Mouse (Mus musculus) heart, adult 2 months (tissue): ENCODE data around the gene Ubl4b. TPM values are rescaled to one million over a fixed set of nuclear protein-coding genes. Genes with fewer than 3 reads are reported as not detected.
A peak's percentile ranks its signal among the peaks of the same experiment; 100 is the strongest.

Experiments used
- DNase-seq, 2 experiments: peaks; one replicate each; pipeline ENCODE4 v3.0.0; 2021
- H3K27ac ChIP-seq: fragments of 200-600 bp; 2 replicates; pipeline ENCODE4 v1.8.1; 2022
- H3K27me3 ChIP-seq: fragments of 200-500 bp; 2 replicates; pipeline ENCODE4 v1.6.1; 2012; ENCODE audit warnings: mild to moderate bottlenecking, low read length, inconsistent platforms, mixed read lengths; ENCODE audit not compliant: control insufficient read depth, insufficient read depth
- H3K36me3 ChIP-seq: fragments of 200-500 bp; 2 replicates; pipeline ENCODE4 v1.6.1; 2012; ENCODE audit warnings: low read length, inconsistent platforms; ENCODE audit not compliant: control insufficient read depth, insufficient read depth
- H3K4me1 ChIP-seq: fragments of 200-500 bp; 2 replicates; pipeline ENCODE4 v1.6.1; 2011; ENCODE audit warnings: low read length; ENCODE audit not compliant: control insufficient read depth, insufficient read depth
- H3K4me3 ChIP-seq: fragments of 200-600 bp; 2 replicates; pipeline ENCODE4 v1.8.1; 2022
- H3K79me2 ChIP-seq: fragments of 200-500 bp; replicated peaks from 2 replicates; pipeline ENCODE4 v1.6.1; 2012; ENCODE audit warnings: mild to moderate bottlenecking, inconsistent platforms, low read length, moderate library complexity, mixed read lengths; ENCODE audit not compliant: control insufficient read depth, insufficient read depth
- H3K9ac ChIP-seq: fragments of 200-500 bp; 2 replicates; pipeline ENCODE4 v1.6.1; 2012; ENCODE audit warnings: low read depth, mild to moderate bottlenecking, control low read depth, inconsistent platforms, low read length, mixed read lengths
- CTCF ChIP-seq: fragments of 200-600 bp; IDR thresholded peaks from 2 replicates; pipeline ENCODE4 v1.8.1; 2022; ENCODE audit warnings: antibody characterized with exemption, mild to moderate bottlenecking, moderate library complexity
- EP300 ChIP-seq: fragments of 200-500 bp; IDR thresholded peaks from 2 replicates; pipeline ENCODE4 v1.6.1; 2011; ENCODE audit warnings: low read depth, low read length, control low read depth; ENCODE audit not compliant: insufficient read depth
- POLR2A ChIP-seq: fragments of 200-500 bp; IDR thresholded peaks from 2 replicates; pipeline ENCODE4 v1.6.1; 2011; ENCODE audit warnings: mild to moderate bottlenecking, low read depth, low read length, control low read depth; ENCODE audit not compliant: insufficient read depth
- WGBS: fragments of 180-500 bp; shearing (Covaris S2); methylation state at CpG from one replicate; pipeline ENCODE4 v1.1.7; 2018; 5-methylcytosine and 5-hydroxymethylcytosine counted together
- intact Hi-C: fragments of 180-260 bp; cut with DNase I; formaldehyde crosslinking; loops from one replicate; pipeline ENCODE4 v1.15.1; 2025
- polyA plus RNA-seq: library from polyadenylated mRNA; depleted of rRNA; stranded (reverse); fragments of >200 nt; gene quantifications from 2 replicates; pipeline ENCODE4 v1.2.3, GENCODE M21; 2012
- total RNA-seq, 2 experiments: library from RNA; stranded (reverse); gene quantifications; 2 replicates each; pipeline ENCODE4 v1.2.3; 2021

The Ubl4b gene
- total and polyA plus RNA-seq, 3 experiments: not detected

- Histone ChIP-seq H3K79me2 (no peaks in the 10 kb centered on the region), H3K36me3 (no peaks in the 10 kb centered on the region), H3K4me1 (no peaks in the 10 kb centered on the region), H3K27ac (no peak overlapping the region), H3K27me3 (peaks cover 16% of the 10 kb centered on the region), H3K9ac (no peak overlapping the region), H3K4me3 (no peak overlapping the region)
- TF ChIP-seq POLR2A (no peak), CTCF (no peak), EP300 (no peak)
- WGBS: 51% methylated on average over 1 of the region's 1 CpGs
- intact Hi-C loops: loop anchor here (2.0 kb wide), 1 partner anchor 13 kb away; no protein-coding TSS in a partner anchor
- no peak for DNase-seq
Observed at GRCm38 (mm10) chr3:107583893-107584292, 29.0 kb upstream of the Ubl4b start.

GRCm38 (mm10) chr3:107582875-107583767 is 28.2 kb upstream of the Ubl4b start:
- TF ChIP-seq POLR2A: no peak
- no peak for TF ChIP-seq CTCF
- no peaks in the 10 kb centered on the region for H3K36me3 ChIP-seq
- H3K27ac ChIP-seq: no peak overlapping the region
- no peaks in the 10 kb centered on the region for H3K79me2 ChIP-seq
- no peaks in the 10 kb centered on the region for H3K4me1 ChIP-seq
- H3K9ac ChIP-seq: no peak overlapping the region
- 4% methylated on average over 65 of the region's 65 CpGs for WGBS
- intact Hi-C loops: loop anchor here (2.0 kb wide), 1 partner anchor 14 kb away; no protein-coding TSS in a partner anchor
- peaks cover 16% of the 10 kb centered on the region for H3K27me3 ChIP-seq
- DNase-seq: peak; percentile 19 to 40
- peak overlapping the region; percentile 36 for H3K4me3 ChIP-seq

DNA sequence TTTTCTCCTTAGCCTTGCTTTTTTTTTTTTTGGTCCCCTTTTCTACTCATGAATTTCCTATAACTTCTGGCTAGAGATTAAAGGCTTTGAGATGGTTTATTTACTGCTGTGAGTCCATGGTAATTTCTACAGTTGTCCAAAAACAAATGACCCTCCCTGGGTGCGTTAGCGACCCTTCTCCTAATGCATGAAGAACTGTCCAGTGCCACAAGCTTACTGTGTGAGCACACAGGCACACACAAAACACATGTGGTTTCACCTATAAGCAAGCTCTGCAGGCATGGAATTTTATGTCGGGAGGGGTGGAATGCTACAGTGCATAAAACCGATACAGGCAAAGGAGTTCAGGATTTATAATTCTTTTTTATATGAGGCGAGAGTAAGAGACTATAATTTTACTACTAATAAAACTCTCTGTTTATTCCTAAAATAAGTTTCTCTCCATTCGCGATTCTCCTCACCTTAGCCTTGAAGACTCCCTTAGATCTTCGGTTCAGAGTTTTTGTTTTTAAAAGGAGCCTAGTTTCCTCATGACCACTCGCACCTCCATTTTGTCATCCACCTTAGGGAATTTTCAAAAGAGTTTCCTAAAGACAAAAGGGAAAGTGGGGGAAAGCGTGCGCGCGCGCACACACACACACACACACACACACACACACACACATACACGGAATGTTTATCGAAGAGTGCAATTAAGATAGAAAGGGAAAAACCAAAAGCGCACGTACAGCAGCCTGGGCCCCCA is 27.4 kb upstream of the Ubl4b start:
- Histone ChIP-seq H3K79me2 (no peaks in the 10 kb centered on the region), H3K4me3 (peak overlapping the region; percentile 36; the same call in 1 of the 2 replicates), H3K27ac (no peak overlapping the region), H3K27me3 (peaks cover 16% of the 10 kb centered on the region), H3K36me3 (no peaks in the 10 kb centered on the region), H3K9ac (no peak overlapping the region), H3K4me1 (no peaks in the 10 kb centered on the region)
- TF ChIP-seq CTCF (no peak), POLR2A (no peak), EP300 (no peak)
- 10% methylated on average over 18 of the region's 18 CpGs for WGBS
- DNase-seq: no peak
- intact Hi-C loops: loop anchor here (2.0 kb wide), 1 partner anchor 14 kb away; no protein-coding TSS in a partner anchor

DNA sequence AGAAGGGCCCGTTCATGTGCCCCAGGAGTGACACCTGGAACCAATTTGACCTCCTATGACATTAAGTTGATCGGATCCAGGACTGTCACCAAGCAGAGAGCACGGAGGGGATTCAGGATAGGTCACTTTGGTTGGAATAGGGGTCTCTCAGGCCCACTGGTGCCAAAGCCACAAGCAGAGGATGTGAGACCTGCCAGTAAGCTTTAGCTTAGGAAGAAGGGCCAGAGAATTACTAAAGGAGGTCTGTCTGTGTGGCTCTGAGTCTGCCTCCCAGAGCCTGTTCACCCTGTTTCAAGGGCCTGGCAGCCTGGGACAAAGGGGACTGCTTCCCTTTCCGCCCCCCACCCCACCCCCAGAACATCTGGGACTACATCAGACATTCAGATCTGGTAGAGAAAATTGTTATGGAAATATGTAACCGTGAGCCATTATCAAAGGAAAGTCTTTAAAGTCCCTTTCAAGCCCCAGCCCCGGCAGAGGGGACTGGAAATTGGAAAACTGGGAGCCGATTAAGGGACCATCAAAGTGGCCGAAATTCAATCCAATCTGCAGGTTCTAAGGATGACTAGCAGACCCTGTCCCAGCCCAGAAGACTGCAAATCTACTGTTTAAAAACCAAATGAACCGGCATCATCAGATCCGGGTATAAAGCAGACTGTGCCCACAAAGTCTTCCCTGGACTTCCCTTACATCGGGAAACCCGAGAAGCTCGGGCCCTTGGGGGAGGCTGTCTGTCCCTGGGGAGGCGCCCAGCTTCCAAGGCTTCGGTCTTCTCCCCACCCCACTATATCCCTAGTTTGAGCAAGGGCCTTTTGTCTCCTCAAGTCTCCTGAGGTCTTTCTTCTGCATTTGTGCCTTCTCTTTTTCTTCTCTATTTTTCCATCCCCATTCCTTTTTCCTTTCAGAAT is 26.5 kb upstream of the Ubl4b start:
- peaks cover 16% of the 10 kb centered on the region for H3K27me3 ChIP-seq
- TF ChIP-seq CTCF (no peak), EP300 (no peak), POLR2A (no peak)
- no peaks in the 10 kb centered on the region for H3K79me2 ChIP-seq
- H3K9ac ChIP-seq: no peak overlapping the region
- no peaks in the 10 kb centered on the region for H3K36me3 ChIP-seq
- intact Hi-C loops: loop anchor here (2.0 kb wide), 1 partner anchor 15 kb away; no protein-coding TSS in a partner anchor
- H3K4me3 ChIP-seq: no peak overlapping the region
- no peak for DNase-seq
- no peaks in the 10 kb centered on the region for H3K4me1 ChIP-seq
- H3K27ac ChIP-seq: no peak overlapping the region
- 33% methylated on average over 15 of the region's 15 CpGs for WGBS

DNA sequence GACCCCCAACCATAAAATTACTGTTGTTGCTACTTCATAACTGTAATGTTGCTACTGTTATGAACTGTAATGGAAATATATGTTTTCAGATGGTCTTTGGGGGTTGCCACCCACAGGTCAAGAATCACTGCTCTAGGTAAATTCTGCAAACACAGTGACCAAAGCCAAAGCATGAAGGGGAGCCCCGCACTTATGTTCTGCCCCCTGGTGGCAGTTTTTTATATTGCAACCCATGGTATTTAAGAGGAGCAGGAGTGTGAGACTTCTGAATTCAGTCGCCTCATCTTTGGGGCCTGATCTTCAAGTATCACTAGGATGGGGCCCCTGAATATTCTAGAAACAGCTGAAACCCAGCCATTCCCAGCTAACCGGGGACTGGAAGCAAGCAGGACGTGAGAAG is 24.6 kb upstream of the Ubl4b start:
- H3K4me3 ChIP-seq: no peak overlapping the region
- no peaks in the 10 kb centered on the region for H3K4me1 ChIP-seq
- TF ChIP-seq POLR2A: no peak
- TF ChIP-seq CTCF: peak; percentile 88
- TF ChIP-seq EP300: no peak
- no peak overlapping the region for H3K27ac ChIP-seq
- H3K9ac ChIP-seq: no peak overlapping the region
- peaks cover 13% of the 10 kb centered on the region; the same call in 1 of the 2 replicates for H3K27me3 ChIP-seq
- intact Hi-C loops: loop anchor here (1.0 to 10.0 kb wide), 3 partner anchors 20 to 375 kb away; no protein-coding TSS in a partner anchor
- H3K36me3 ChIP-seq: no peaks in the 10 kb centered on the region
- H3K79me2 ChIP-seq: no peaks in the 10 kb centered on the region
- DNase-seq: peak in 1 of 2 experiments; percentile 21
- WGBS: 8% methylated on average over 4 of the region's 4 CpGs
